Mouse (Mus musculus): ENCODE measurements around the gene Ccl2. TPM values are rescaled to one million over a fixed set of nuclear protein-coding genes. Genes with fewer than 3 reads are reported as not detected.

The Ccl2 gene
- total and polyA plus RNA-seq, 3 experiments: 0.21 to 0.49 TPM; not detected in 1

DNA sequence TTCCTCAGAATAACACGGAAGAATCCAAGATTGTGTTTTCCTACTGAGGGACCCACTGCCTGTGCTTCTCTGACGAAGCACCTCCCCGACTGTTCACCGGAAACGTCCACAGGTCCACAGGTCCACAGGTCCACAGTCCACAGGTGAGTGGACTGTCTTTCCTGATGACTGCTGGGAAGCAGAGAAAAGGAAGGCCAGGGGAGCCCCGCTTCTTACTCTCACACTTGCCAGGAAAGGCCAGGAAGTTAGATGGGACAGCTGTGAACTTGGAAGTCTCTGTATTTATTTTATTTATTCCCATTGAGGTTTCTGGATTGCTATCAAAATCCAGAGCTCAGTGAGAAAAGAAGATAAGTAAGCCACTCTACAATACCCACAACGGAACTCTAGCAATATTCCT, 18.5 kb downstream of the Ccl2 start:
- dilution Hi-C loops (cut with MboI; ENCODE audit: extremely low pct_ligation_motif_present, extremely low pct_unique_long_range_greater_than_20kb, low sequenced_read_pairs): no loop called here
- H3K4me3 ChIP-seq (replicated peaks in 1 of 3; ENCODE audit: low read depth in 2 of 3, low read length in 2 of 3, poor library complexity in 1 of 3): no peak overlapping the region
- H3K4me1 ChIP-seq (ENCODE audit: control insufficient read depth in 1 of 2, insufficient read depth in 2 of 2): no peaks in the 10 kb centered on the region
- H3K27ac ChIP-seq (ENCODE audit: insufficient read depth, low read depth): no peak overlapping the region
- H3K9me3 ChIP-seq (replicated peaks; ENCODE audit: low read length): peaks cover 3% of the 10 kb centered on the region
- no peak overlapping the region for H3K9ac ChIP-seq (ENCODE audit: insufficient read depth, low read depth)
- TF ChIP-seq ZC3H11A (IDR thresholded peaks at IDR 0.05; ENCODE audit: low read depth, low read length) (no peak), TCF12 (IDR thresholded peaks at IDR 0.05; ENCODE audit: low read depth, low read length) (no peak), ELF1 (IDR thresholded peaks at IDR 0.05; ENCODE audit: low read depth, low read length) (no peak)
- H3K36me3 ChIP-seq (replicated peaks in 1 of 2; ENCODE audit: control insufficient read depth in 1 of 2, insufficient read depth in 1 of 2, low read length in 1 of 2): no peaks in the 10 kb centered on the region
- in situ Hi-C loops (cut with MboI; ENCODE audit: low pct_ligation_motif_present, low pct_unique_long_range_greater_than_20kb, low sequenced_read_pairs): loop anchor here (5.0 kb wide), 1 partner anchor 128 kb away; no protein-coding TSS in a partner anchor
- peaks cover 82% of the 10 kb centered on the region for H3K27me3 ChIP-seq (replicated peaks)
- no peaks in the 10 kb centered on the region for H3K79me2 ChIP-seq (replicated peaks; ENCODE audit: control insufficient read depth, extremely low read depth, insufficient read depth, poor library complexity, severe bottlenecking)
- H3K4me2 ChIP-seq (ENCODE audit: insufficient read depth, low read depth, poor library complexity, severe bottlenecking): no peak overlapping the region
- no peak for DNase-seq (ENCODE audit: extremely low read depth)

GRCm38 (mm10) chr11:82057646-82058045, 22.3 kb downstream of the Ccl2 start, which contains the start of gene Ccl11:
TSS of gene Ccl11 (plus strand) at chr11:82057823.
- no peaks in the 10 kb centered on the region for H3K79me2 ChIP-seq (replicated peaks; ENCODE audit: control insufficient read depth, extremely low read depth, insufficient read depth, poor library complexity, severe bottlenecking)
- peaks cover 80% of the 10 kb centered on the region for H3K27me3 ChIP-seq (replicated peaks)
- no peaks in the 10 kb centered on the region for H3K4me1 ChIP-seq (ENCODE audit: control insufficient read depth in 1 of 2, insufficient read depth in 2 of 2)
- no peak within 1 kb of the TSS for H3K4me3 ChIP-seq (replicated peaks in 1 of 3; ENCODE audit: low read depth in 2 of 3, low read length in 2 of 3, poor library complexity in 1 of 3)
- H3K36me3 ChIP-seq (replicated peaks in 1 of 2; ENCODE audit: control insufficient read depth in 1 of 2, insufficient read depth in 1 of 2, low read length in 1 of 2): no peaks in the 10 kb centered on the region
- dilution Hi-C loops (cut with MboI; ENCODE audit: extremely low pct_ligation_motif_present, extremely low pct_unique_long_range_greater_than_20kb, low sequenced_read_pairs): no loop called here
- no peak for DNase-seq (ENCODE audit: extremely low read depth)
- H3K4me2 ChIP-seq (ENCODE audit: insufficient read depth, low read depth, poor library complexity, severe bottlenecking): no peak within 1 kb of the TSS
- no peak within 1 kb of the TSS for H3K27ac ChIP-seq (ENCODE audit: insufficient read depth, low read depth)
- TF ChIP-seq ETS1 (conservative IDR thresholded peaks at IDR 0.05; ENCODE audit: low read depth, low read length) (no peak), BHLHE40 (IDR thresholded peaks at IDR 0.05; ENCODE audit: low read depth, low read length) (no peak), GABPA (IDR thresholded peaks at IDR 0.05; ENCODE audit: insufficient replicate concordance, low read depth, low read length) (no peak), USF2 (conservative IDR thresholded peaks at IDR 0.05; ENCODE audit: low read depth, low read length) (no peak), E2F4 (IDR thresholded peaks at IDR 0.05; ENCODE audit: insufficient replicate concordance, low read depth, low read length) (no peak), JUN (IDR thresholded peaks at IDR 0.05; ENCODE audit: insufficient read depth, low read depth, low read length) (no peak), SMC3 (IDR thresholded peaks at IDR 0.05; ENCODE audit: low read depth, low read length) (no peak), MAZ (IDR thresholded peaks at IDR 0.05; ENCODE audit: low read depth, low read length) (no peak), RAD21 (IDR thresholded peaks at IDR 0.05; ENCODE audit: low read depth, low read length) (no peak), ZMIZ1 (IDR thresholded peaks at IDR 0.05; ENCODE audit: low read depth, low read length) (no peak), MYC (IDR thresholded peaks at IDR 0.05; ENCODE audit: low read depth, low read length) (no peak), HCFC1 (IDR thresholded peaks at IDR 0.05; ENCODE audit: low read depth, low read length) (no peak), IRF4 (IDR thresholded peaks at IDR 0.05; ENCODE audit: low read depth, low read length) (no peak), POLR2A (IDR thresholded peaks at IDR 0.05; ENCODE audit: low read depth, low read length) (no peak), MAX (IDR thresholded peaks at IDR 0.05; ENCODE audit: low read length) (no peak)
- in situ Hi-C loops (cut with MboI; ENCODE audit: low pct_ligation_motif_present, low pct_unique_long_range_greater_than_20kb, low sequenced_read_pairs): no loop called here
- H3K9me3 ChIP-seq (replicated peaks; ENCODE audit: low read length): no peaks in the 10 kb centered on the region
- no peak within 1 kb of the TSS for H3K9ac ChIP-seq (ENCODE audit: insufficient read depth, low read depth)

Data from CH12.LX (cell line).